Mouse (Mus musculus): ENCODE data around the gene Dnah14.
"Not testable (repeated sequence)": the region's sequence is repeated elsewhere in the genome, so short reads cannot be mapped to it uniquely, and the experiment has no call there.

Dnah14 gene

GRCm38 (mm10) chr1:181782600-181782999 lies 206.2 kb downstream of the Dnah14 start:
- not testable (repeated sequence) for DNase-seq (ENCODE audit: low read depth, low spot score)

- DNase-seq (ENCODE audit: low read depth, low spot score), result no peak
Observed at GRCm38 (mm10) chr1:181789952-181790351, 213.6 kb downstream of the Dnah14 start.

- peak; percentile 85 for DNase-seq (ENCODE audit: low read depth, low spot score)
Observed at GRCm38 (mm10) chr1:181793541-181793940, 217.2 kb downstream of the Dnah14 start.

GRCm38 (mm10) chr1:181799911-181800310 lies 223.6 kb downstream of the Dnah14 start:
- DNase-seq (ENCODE audit: low read depth, low spot score), result no peak

GRCm38 (mm10) chr1:181800667-181801066 lies 224.3 kb downstream of the Dnah14 start:
- no peak for DNase-seq (ENCODE audit: low read depth, low spot score)

GRCm38 (mm10) chr1:181811481-181812223 lies 235.3 kb downstream of the Dnah14 start:
- peak; percentile 81 for DNase-seq (ENCODE audit: low read depth, low spot score)

GRCm38 (mm10) chr1:181826716-181827115 lies 250.4 kb downstream of the Dnah14 start:
- DNase-seq (ENCODE audit: low read depth, low spot score), result no peak

- DNase-seq (ENCODE audit: low read depth, low spot score), result no peak
Observed at GRCm38 (mm10) chr1:181828365-181828764, 252.0 kb downstream of the Dnah14 start.

GRCm38 (mm10) chr1:181832720-181833119 lies 256.4 kb downstream of the Dnah14 start:
- peak; percentile 90 for DNase-seq (ENCODE audit: low read depth, low spot score)

- DNase-seq (ENCODE audit: low read depth, low spot score), result peak; percentile 33
Observed at GRCm38 (mm10) chr1:181833143-181833542, 256.8 kb downstream of the Dnah14 start.

- DNase-seq (ENCODE audit: low read depth, low spot score), result no peak
Observed at GRCm38 (mm10) chr1:181838111-181838510, 261.8 kb downstream of the Dnah14 start.

GRCm38 (mm10) chr1:181839746-181840366 lies 263.5 kb downstream of the Dnah14 start:
- DNase-seq (ENCODE audit: low read depth, low spot score), result peak; percentile 23

- DNase-seq (ENCODE audit: low read depth, low spot score), result no peak
Observed at GRCm38 (mm10) chr1:181841396-181841795, 265.0 kb downstream of the Dnah14 start.

GRCm38 (mm10) chr1:181841864-181842672 lies 265.7 kb downstream of the Dnah14 start:
- peak; percentile 98 for DNase-seq (ENCODE audit: low read depth, low spot score)

- DNase-seq (ENCODE audit: low read depth, low spot score), result peak; percentile 54
Observed at GRCm38 (mm10) chr1:181842781-181843180, 266.4 kb downstream of the Dnah14 start, which contains the start of gene Lbr. Gene Lbr, minus strand, starts transcription at chr1:181843046.

GRCm38 (mm10) chr1:181844874-181845547 lies 268.7 kb downstream of the Dnah14 start:
- DNase-seq (ENCODE audit: low read depth, low spot score), result no peak

- peak; percentile 16 for DNase-seq (ENCODE audit: low read depth, low spot score)
Observed at GRCm38 (mm10) chr1:181845767-181846166, 269.4 kb downstream of the Dnah14 start.

GRCm38 (mm10) chr1:181847396-181847795 lies 271.0 kb downstream of the Dnah14 start:
- no peak for DNase-seq (ENCODE audit: low read depth, low spot score)

- no peak for DNase-seq (ENCODE audit: low read depth, low spot score)
Observed at GRCm38 (mm10) chr1:181848210-181848609, 271.9 kb downstream of the Dnah14 start.

GRCm38 (mm10) chr1:181850441-181850840 lies 274.1 kb downstream of the Dnah14 start:
- no peak for DNase-seq (ENCODE audit: low read depth, low spot score)

- peak; percentile 75 for DNase-seq (ENCODE audit: low read depth, low spot score)
Observed at GRCm38 (mm10) chr1:181851521-181852310, 275.4 kb downstream of the Dnah14 start.

Measured in brain, adult 2 months (tissue).